Mouse (Mus musculus) central nervous system, embryonic 18 days (tissue): ENCODE measurements around the gene Hsp90b1. TPM values are rescaled to one million over a fixed set of nuclear protein-coding genes. Genes with fewer than 3 reads are reported as not detected.

ENCODE experiments used
- polyA plus RNA-seq: library from polyadenylated mRNA; depleted of rRNA; stranded (reverse); fragments of >200 nt; gene quantifications from 2 replicates; pipeline ENCODE4 v1.2.3, GENCODE M21; 2012; rRNA removed

Hsp90b1 gene
- 182 and 197 TPM in 2 replicates for polyA plus RNA-seq

DNA sequence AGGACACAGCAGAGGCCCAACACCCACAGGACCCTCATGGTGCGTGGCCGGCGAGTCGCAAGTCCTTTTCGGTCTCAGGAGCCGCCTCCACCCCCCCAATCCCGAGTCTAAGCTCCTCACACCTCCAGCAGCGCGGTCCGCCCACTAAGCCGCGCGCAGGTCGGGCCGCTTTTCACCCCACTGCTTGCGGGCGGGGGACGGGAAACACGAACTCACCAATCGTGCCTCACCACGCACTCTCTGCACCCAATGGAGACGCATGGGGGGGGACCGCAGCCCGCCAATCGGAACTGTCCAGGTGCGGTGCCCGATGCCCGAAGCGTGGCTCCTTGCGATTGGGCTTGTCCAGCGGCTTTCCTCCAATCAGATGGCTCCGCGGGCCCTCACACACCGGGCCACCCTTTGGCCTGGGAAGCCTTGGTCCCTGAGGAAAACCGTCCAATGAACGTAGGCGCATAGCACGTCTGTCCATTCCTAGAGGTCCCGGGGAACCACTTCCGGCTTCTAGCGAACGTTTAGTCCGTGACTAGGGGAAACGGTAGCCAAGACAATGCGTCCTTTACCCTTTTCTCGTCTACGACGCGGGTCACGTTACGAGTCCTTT, at the start of gene Hsp90b1, which contains the start of gene Ttc41:
Hsp90b1 (minus strand) TSS at position 192 of the 604 bp plus-strand sequence.
Ttc41 (plus strand) TSS at position 494 of the 604 bp plus-strand sequence.

Other genes starting within 250 kb of the Hsp90b1 start
- 15.3 and 21.7 TPM in 2 replicates for gene Syn3, start 206.6 kb downstream of the Hsp90b1 start, polyA plus RNA-seq
- 2.2 and 2.7 TPM in 2 replicates for gene Ttc41, start 302 bp upstream of the Hsp90b1 start, polyA plus RNA-seq
- 0.47 TPM in 1 of 2 replicates, not detected in the other for gene Gm49358, start 58.5 kb upstream of the Hsp90b1 start, polyA plus RNA-seq
- gene Nt5dc3, start 73.5 kb upstream of the Hsp90b1 start, polyA plus RNA-seq, result 49.2 and 51.5 TPM in 2 replicates